Mouse (Mus musculus) heart, embryonic 14.5 days (tissue): ENCODE data around the gene Col6a4. TPM values are rescaled to one million over a fixed set of nuclear protein-coding genes. Genes with fewer than 3 reads are reported as not detected.

ENCODE experiments used
- ATAC-seq: fragments of 200-750 bp; cut with Nextera tagmentation; 2 replicates; pipeline ENCODE4 v1.8.0; 2017; ENCODE audit warnings: low read depth, moderate TSS enrichment; ENCODE audit not compliant: insufficient number of reproducible peaks, insufficient read depth, low FRiP score
- H3K27ac ChIP-seq, 2 experiments: fragments of 200-500 bp in 1 of 2; fragments of 300-500 bp in 1 of 2; sonication (generic) in 1 of 2; replicated peaks in 1 of 2; 2 replicates each; pipeline ENCODE4 v1.5.1; 2012 to 2014; ENCODE audit warnings: low read depth in 2 of 2, low read length in 2 of 2, control low read depth in 1 of 2, mild to moderate bottlenecking in 1 of 2, mixed read lengths in 1 of 2; ENCODE audit not compliant: control insufficient read depth in 1 of 2, insufficient read depth in 1 of 2
- H3K27me3 ChIP-seq: fragments of 300-500 bp; sonication (generic); 2 replicates; pipeline ENCODE4 v1.6.1; 2014; ENCODE audit warnings: mild to moderate bottlenecking, low read length, control low read depth; ENCODE audit not compliant: control insufficient read depth, insufficient read depth
- H3K36me3 ChIP-seq: fragments of 300-500 bp; sonication (generic); 2 replicates; pipeline ENCODE4 v1.6.1; 2014; ENCODE audit warnings: mild to moderate bottlenecking, control low read depth, low read length, mixed read lengths; ENCODE audit not compliant: control insufficient read depth, insufficient read depth
- H3K4me1 ChIP-seq, 2 experiments: fragments of 200-500 bp in 1 of 2; fragments of 300-500 bp in 1 of 2; sonication (generic) in 1 of 2; 2 replicates each; pipeline ENCODE4 v1.6.1; 2012 to 2014; ENCODE audit warnings: low read length in 2 of 2, control low read depth in 1 of 2, mixed read lengths in 1 of 2; ENCODE audit not compliant: control insufficient read depth in 2 of 2, insufficient read depth in 2 of 2
- H3K4me2 ChIP-seq: fragments of 300-500 bp; sonication (generic); 2 replicates; pipeline ENCODE4 v1.6.1; 2014; ENCODE audit warnings: mild to moderate bottlenecking, low read length
- H3K4me3 ChIP-seq, 2 experiments: fragments of 200-500 bp in 1 of 2; fragments of 300-500 bp in 1 of 2; sonication (generic) in 1 of 2; 2 replicates each; pipeline ENCODE4 v1.5.1; 2012 to 2014; ENCODE audit warnings: low read length in 2 of 2, mild to moderate bottlenecking in 2 of 2, control low read depth in 1 of 2, low read depth in 1 of 2, moderate library complexity in 1 of 2; ENCODE audit not compliant: control insufficient read depth in 1 of 2, insufficient read depth in 1 of 2
- H3K9ac ChIP-seq: fragments of 300-500 bp; sonication (generic); 2 replicates; pipeline ENCODE4 v1.6.1; 2014; ENCODE audit warnings: mild to moderate bottlenecking, low read length
- H3K9me3 ChIP-seq: fragments of 300-500 bp; sonication (generic); 2 replicates; pipeline ENCODE4 v1.6.1; 2016; ENCODE audit warnings: low read length, control low read depth; ENCODE audit not compliant: control insufficient read depth
- WGBS: fragments of 180-500 bp; shearing (Covaris S2); extraction: QIAGEN DNeasy Blood & Tissue Kit; methylation state at CpG from one replicate; pipeline ENCODE4 v1.1.7; 2014; 5-methylcytosine and 5-hydroxymethylcytosine counted together
- polyA plus RNA-seq: library from polyadenylated mRNA; unstranded; fragments of >200 nt; fragmentation: Nextera tagmentation; extraction: Ambion mirVana; gene quantifications from 2 replicates; pipeline ENCODE4 v1.2.1, GENCODE M21; 2014

Gene Col6a4
- polyA plus RNA-seq, 1 experiment from 2014 or later: not detected

GRCm38 (mm10) chr9:106073956-106074355, 22.6 kb downstream of the Col6a4 start:
- Histone ChIP-seq H3K4me1 (no peaks in the 10 kb centered on the region), H3K36me3 (no peaks in the 10 kb centered on the region), H3K4me2 (no peak overlapping the region), H3K9ac (no peak overlapping the region), H3K27me3 (no peaks in the 10 kb centered on the region), H3K9me3 (no peaks in the 10 kb centered on the region), H3K4me3 (no peak overlapping the region), H3K27ac (no peak overlapping the region)
- 67% methylated on average over 4 of the region's 4 CpGs for WGBS
- ATAC-seq: no peak

DNA sequence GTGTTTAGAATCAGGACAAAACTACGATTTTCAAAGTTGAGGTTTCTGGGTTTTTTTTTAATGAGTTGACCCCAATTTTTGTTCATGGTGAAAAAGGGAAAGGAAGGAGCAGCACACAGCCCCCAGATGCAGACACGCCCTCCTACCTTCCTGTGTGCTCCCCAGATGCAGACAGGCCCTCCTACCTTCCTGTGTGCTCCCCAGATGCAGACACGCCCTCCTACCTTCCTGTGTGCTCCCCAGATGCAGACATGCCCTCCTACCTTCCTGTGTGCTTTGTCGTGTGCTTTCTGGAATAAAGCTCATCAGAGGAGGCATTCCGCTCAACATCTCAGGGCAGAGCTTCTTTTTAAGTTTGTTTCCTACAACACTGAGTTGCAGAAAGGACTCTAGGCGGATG, 24.9 kb downstream of the Col6a4 start:
- no peak overlapping the region for H3K27ac ChIP-seq
- no peak overlapping the region for H3K4me2 ChIP-seq
- no peaks in the 10 kb centered on the region for H3K9me3 ChIP-seq
- no peaks in the 10 kb centered on the region for H3K36me3 ChIP-seq
- H3K9ac ChIP-seq: no peak overlapping the region
- no peak for ATAC-seq
- no peaks in the 10 kb centered on the region for H3K4me1 ChIP-seq
- H3K4me3 ChIP-seq: no peak overlapping the region
- no peaks in the 10 kb centered on the region for H3K27me3 ChIP-seq
- WGBS: 66% methylated on average over 6 of the region's 6 CpGs

DNA sequence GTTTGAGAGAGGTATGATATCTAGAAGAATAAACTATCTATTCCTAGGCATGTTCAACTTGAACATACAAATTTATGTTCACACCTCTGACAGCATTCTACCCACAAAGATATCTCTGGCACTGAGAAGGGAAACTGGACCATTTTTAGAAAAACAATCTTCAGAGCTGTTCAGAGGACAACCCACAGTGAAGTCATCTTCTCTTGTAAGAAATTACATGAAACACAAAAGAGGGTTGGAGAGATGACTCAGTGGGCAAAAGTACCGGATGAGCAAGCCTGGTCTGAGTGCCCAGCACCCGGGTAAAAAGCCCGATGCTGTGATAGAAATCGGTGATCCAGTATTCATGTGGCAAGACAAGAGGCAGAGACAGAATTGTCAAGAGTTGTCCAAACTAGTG, 43.1 kb downstream of the Col6a4 start:
- H3K9me3 ChIP-seq: no peaks in the 10 kb centered on the region
- no peak overlapping the region for H3K4me2 ChIP-seq
- no peaks in the 10 kb centered on the region for H3K36me3 ChIP-seq
- no peaks in the 10 kb centered on the region for H3K27me3 ChIP-seq
- H3K9ac ChIP-seq: no peak overlapping the region
- no peaks in the 10 kb centered on the region for H3K4me1 ChIP-seq
- H3K4me3 ChIP-seq: no peak overlapping the region
- 83% methylated on average over 4 of the region's 4 CpGs for WGBS
- no peak overlapping the region for H3K27ac ChIP-seq
- ATAC-seq: no peak

DNA sequence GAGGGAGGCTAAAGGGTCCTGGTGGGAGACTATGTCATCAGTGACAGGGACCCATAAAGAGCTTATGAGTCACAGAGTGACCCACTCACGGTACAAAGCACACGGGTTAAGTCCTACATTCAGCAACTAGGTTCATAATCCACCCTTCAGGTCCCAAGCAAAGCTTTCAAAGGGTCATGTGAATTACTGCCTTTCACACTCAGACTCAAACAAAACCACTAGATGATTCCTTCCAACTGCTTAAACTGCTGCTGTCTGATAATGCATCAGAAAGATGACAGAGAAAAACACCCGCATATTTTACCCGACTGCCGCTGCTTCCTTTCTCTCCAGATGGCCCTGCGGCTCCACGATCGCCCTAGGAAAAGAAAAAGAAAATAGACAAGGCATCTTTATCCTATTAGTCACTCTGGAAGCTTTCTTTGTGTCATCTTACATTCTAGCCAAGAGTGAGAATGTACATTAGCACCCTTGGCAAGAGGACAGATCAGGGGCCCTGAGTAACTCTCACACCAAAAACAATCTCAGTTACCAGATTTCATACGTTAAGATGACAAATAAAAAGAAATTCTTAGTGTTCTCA, 52.6 kb downstream of the Col6a4 start:
- H3K27ac ChIP-seq: no peak overlapping the region
- no peaks in the 10 kb centered on the region for H3K9me3 ChIP-seq
- H3K27me3 ChIP-seq: no peaks in the 10 kb centered on the region
- H3K36me3 ChIP-seq: no peaks in the 10 kb centered on the region
- WGBS: 66% methylated on average over 9 of the region's 9 CpGs
- H3K9ac ChIP-seq: no peak overlapping the region
- no peak overlapping the region for H3K4me2 ChIP-seq
- H3K4me3 ChIP-seq: no peak overlapping the region
- no peaks in the 10 kb centered on the region for H3K4me1 ChIP-seq
- ATAC-seq: no peak

- Histone ChIP-seq H3K4me1 (no peaks in the 10 kb centered on the region), H3K4me3 (no peak overlapping the region), H3K27me3 (no peaks in the 10 kb centered on the region), H3K9ac (no peak overlapping the region), H3K4me2 (no peak overlapping the region), H3K27ac (no peak overlapping the region), H3K9me3 (no peaks in the 10 kb centered on the region), H3K36me3 (no peaks in the 10 kb centered on the region)
- no peak for ATAC-seq
- 65% methylated on average over 8 of the region's 8 CpGs for WGBS
Observed at GRCm38 (mm10) chr9:106039915-106040659, 56.5 kb downstream of the Col6a4 start.

DNA sequence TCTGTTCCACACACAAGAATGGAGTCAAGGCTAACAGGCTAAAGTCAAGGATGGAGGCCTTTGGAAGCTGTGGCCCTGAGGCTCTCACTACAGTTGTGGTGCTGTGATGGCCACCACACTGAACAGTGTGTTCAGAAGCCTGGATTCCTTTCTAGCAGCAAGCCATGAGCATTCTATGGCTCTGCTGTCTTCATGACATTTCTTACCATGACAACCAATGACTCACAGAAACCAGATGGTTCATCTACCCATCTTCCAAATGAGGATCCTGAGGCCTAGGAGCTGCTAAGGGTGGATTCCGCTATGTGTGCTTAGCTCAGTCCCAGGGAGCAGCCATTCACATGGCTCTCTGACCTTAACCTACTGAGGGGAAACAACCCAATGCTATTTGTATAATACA, 57.3 kb downstream of the Col6a4 start:
- no peak overlapping the region for H3K27ac ChIP-seq
- H3K4me1 ChIP-seq: no peaks in the 10 kb centered on the region
- no peak overlapping the region for H3K4me3 ChIP-seq
- no peaks in the 10 kb centered on the region for H3K9me3 ChIP-seq
- H3K27me3 ChIP-seq: no peaks in the 10 kb centered on the region
- no peak for ATAC-seq
- H3K4me2 ChIP-seq: no peak overlapping the region
- 71% methylated on average over 1 of the region's 1 CpGs for WGBS
- H3K9ac ChIP-seq: no peak overlapping the region
- H3K36me3 ChIP-seq: no peaks in the 10 kb centered on the region

- Histone ChIP-seq H3K4me2 (no peak overlapping the region), H3K4me3 (no peak overlapping the region), H3K36me3 (no peaks in the 10 kb centered on the region), H3K27ac (no peak overlapping the region), H3K9me3 (no peaks in the 10 kb centered on the region), H3K27me3 (no peaks in the 10 kb centered on the region), H3K4me1 (no peaks in the 10 kb centered on the region), H3K9ac (no peak overlapping the region)
- no peak for ATAC-seq
- 9% methylated on average over 4 of the region's 4 CpGs for WGBS
Observed at GRCm38 (mm10) chr9:106038865-106039264, 57.7 kb downstream of the Col6a4 start.

- no peak for ATAC-seq
- H3K9me3 ChIP-seq: no peaks in the 10 kb centered on the region
- H3K4me2 ChIP-seq: no peak overlapping the region
- no peak overlapping the region for H3K9ac ChIP-seq
- H3K27ac ChIP-seq: no peak overlapping the region
- H3K36me3 ChIP-seq: no peaks in the 10 kb centered on the region
- no peaks in the 10 kb centered on the region for H3K4me1 ChIP-seq
- no peaks in the 10 kb centered on the region for H3K27me3 ChIP-seq
- 87% methylated on average over 3 of the region's 3 CpGs for WGBS
- no peak overlapping the region for H3K4me3 ChIP-seq
Observed at GRCm38 (mm10) chr9:106015666-106016065, 80.9 kb downstream of the Col6a4 start.
